Mouse (Mus musculus) cerebral cortex, adult 2 months (tissue): Measurements from ENCODE around the gene Esrrg.

Source experiments
- WGBS: fragments of 180-500 bp; shearing (Covaris S2); methylation state at CpG from one replicate; pipeline ENCODE4 v1.1.7; 2018; 5-methylcytosine and 5-hydroxymethylcytosine counted together

Gene Esrrg

GRCm38 (mm10) chr1:187650786-187651687 is 42.4 kb downstream of the Esrrg start:
- 13% methylated on average over 24 of the region's 24 CpGs for WGBS

GRCm38 (mm10) chr1:187651688-187652241 is 43.2 kb downstream of the Esrrg start:
- under 1% methylated on average over 47 of the region's 47 CpGs for whole genome bisulfite sequencing

- 17% methylated on average over 7 of the region's 7 CpGs for WGBS
Measured at GRCm38 (mm10) chr1:187652445-187652844, 43.9 kb downstream of the Esrrg start.

- WGBS = 67% methylated on average over 9 of the region's 9 CpGs
Measured at GRCm38 (mm10) chr1:187653390-187653789, 44.8 kb downstream of the Esrrg start.

- WGBS = 60% methylated on average over 9 of the region's 9 CpGs
Measured at GRCm38 (mm10) chr1:187660963-187661362, 52.4 kb downstream of the Esrrg start.

GRCm38 (mm10) chr1:187662083-187662609 is 53.6 kb downstream of the Esrrg start:
- 63% methylated on average over 12 of the region's 12 CpGs for WGBS

GRCm38 (mm10) chr1:187663376-187663775 is 54.8 kb downstream of the Esrrg start:
- WGBS = 86% methylated on average over 6 of the region's 6 CpGs

GRCm38 (mm10) chr1:187664261-187664660 is 55.7 kb downstream of the Esrrg start:
- 93% methylated on average over 7 of the region's 7 CpGs for WGBS

- WGBS = 74% methylated on average over 10 of the region's 10 CpGs
Measured at GRCm38 (mm10) chr1:187665901-187666600, 57.5 kb downstream of the Esrrg start.

GRCm38 (mm10) chr1:187669746-187670145 is 61.2 kb downstream of the Esrrg start:
- WGBS = 89% methylated on average over 6 of the region's 6 CpGs

- 79% methylated on average over 5 of the region's 5 CpGs for WGBS
Measured at GRCm38 (mm10) chr1:187672446-187672845, 63.9 kb downstream of the Esrrg start.

GRCm38 (mm10) chr1:187674771-187675186 is 66.2 kb downstream of the Esrrg start:
- WGBS = 49% methylated on average over 10 of the region's 10 CpGs

GRCm38 (mm10) chr1:187676626-187677025 is 68.0 kb downstream of the Esrrg start:
- WGBS = 85% methylated on average over 10 of the region's 10 CpGs

GRCm38 (mm10) chr1:187679246-187679645 is 70.7 kb downstream of the Esrrg start:
- WGBS = 82% methylated on average over 1 of the region's 1 CpGs

GRCm38 (mm10) chr1:187684519-187684918 is 75.9 kb downstream of the Esrrg start:
- 66% methylated on average over 4 of the region's 4 CpGs for WGBS

- WGBS = 84% methylated on average over 11 of the region's 11 CpGs
Measured at GRCm38 (mm10) chr1:187691846-187692525, 83.4 kb downstream of the Esrrg start.

- WGBS = 40% methylated on average over 4 of the region's 4 CpGs
Measured at GRCm38 (mm10) chr1:187694865-187695264, 86.3 kb downstream of the Esrrg start.

GRCm38 (mm10) chr1:187698201-187698600 is 89.6 kb downstream of the Esrrg start:
- WGBS = 85% methylated on average over 9 of the region's 9 CpGs

GRCm38 (mm10) chr1:187700963-187701362 is 92.4 kb downstream of the Esrrg start:
- 86% methylated on average over 2 of the region's 2 CpGs for WGBS

- WGBS = 89% methylated on average over 4 of the region's 4 CpGs
Measured at GRCm38 (mm10) chr1:187704921-187705320, 96.3 kb downstream of the Esrrg start.

GRCm38 (mm10) chr1:187705348-187705747 is 96.8 kb downstream of the Esrrg start:
- 84% methylated on average over 5 of the region's 5 CpGs for WGBS

- 68% methylated on average over 6 of the region's 6 CpGs for WGBS
Measured at GRCm38 (mm10) chr1:187706046-187706445, 97.5 kb downstream of the Esrrg start.
